Mouse (Mus musculus) testis, adult 2 months (tissue): ENCODE data around the gene Gm39566.

Experiments used
- CTCF ChIP-seq: fragments of 200-500 bp; IDR thresholded peaks from 2 replicates; pipeline ENCODE4 v1.5.1; 2012; ENCODE audit warnings: low read depth, mild to moderate bottlenecking, inconsistent platforms, low read length, moderate library complexity; ENCODE audit not compliant: control insufficient read depth, insufficient read depth, insufficient replicate concordance
- POLR2A ChIP-seq: fragments of 200-500 bp; IDR thresholded peaks from 2 replicates; pipeline ENCODE4 v1.6.1; 2012; ENCODE audit warnings: low read depth, mild to moderate bottlenecking, inconsistent platforms, low read length, moderate library complexity; ENCODE audit not compliant: control insufficient read depth

DNA sequence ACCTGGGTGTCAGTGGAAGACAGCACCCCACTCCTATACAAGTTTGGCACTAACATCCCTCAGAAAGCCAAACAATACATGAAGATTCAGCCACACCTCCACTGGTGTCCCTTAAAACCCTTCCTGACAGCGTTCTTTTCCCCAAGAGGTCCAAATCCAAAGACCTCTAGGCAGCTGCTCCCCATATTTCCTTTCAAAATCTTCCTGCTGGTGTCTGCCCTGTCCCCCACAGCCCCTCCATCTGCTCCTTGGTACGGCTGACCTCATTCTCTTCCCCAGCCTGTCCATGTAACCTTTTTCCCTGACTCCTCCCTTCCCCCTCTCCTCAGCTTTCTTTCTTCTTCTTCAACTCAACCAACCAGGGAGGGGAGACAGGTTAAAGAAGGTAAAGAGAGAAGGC lies 8.4 kb upstream of the Gm39566 start:
- TF ChIP-seq CTCF (no peak), POLR2A (no peak)
